Mouse (Mus musculus): ENCODE measurements around the gene Atg2b.

DNA sequence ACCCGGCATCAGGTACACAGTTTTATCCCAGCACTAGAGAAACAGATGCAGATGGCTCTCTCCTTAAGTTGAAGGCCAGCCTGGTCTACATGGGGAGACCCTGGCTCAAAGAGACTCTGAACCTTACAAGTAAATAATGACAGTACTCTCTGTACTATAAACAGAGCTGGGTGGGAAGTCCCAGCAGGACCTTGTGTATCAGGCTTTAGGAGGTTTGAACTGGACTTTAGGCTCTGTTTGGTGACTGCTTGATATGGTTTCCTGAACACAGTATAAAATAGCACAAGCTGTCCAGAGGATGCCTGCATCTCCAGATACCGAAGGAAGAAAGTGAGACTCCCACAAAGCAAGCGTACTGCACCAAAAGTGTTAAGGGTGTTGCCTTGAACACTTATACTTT is 1.8 kb upstream of the Atg2b start:
- no peak for TF ChIP-seq CTCF (IDR thresholded peaks at IDR 0.05)
- TF ChIP-seq EP300 (IDR thresholded peaks at IDR 0.05), result no peak
